Mouse (Mus musculus): ENCODE measurements at regions not wholly inside any gene's neighbourhood (a gene's known extent, or its start where the extent isn't known, plus 50 kb on each side); places are given as distances from the start of the nearest gene placed in this dataset.

DNA sequence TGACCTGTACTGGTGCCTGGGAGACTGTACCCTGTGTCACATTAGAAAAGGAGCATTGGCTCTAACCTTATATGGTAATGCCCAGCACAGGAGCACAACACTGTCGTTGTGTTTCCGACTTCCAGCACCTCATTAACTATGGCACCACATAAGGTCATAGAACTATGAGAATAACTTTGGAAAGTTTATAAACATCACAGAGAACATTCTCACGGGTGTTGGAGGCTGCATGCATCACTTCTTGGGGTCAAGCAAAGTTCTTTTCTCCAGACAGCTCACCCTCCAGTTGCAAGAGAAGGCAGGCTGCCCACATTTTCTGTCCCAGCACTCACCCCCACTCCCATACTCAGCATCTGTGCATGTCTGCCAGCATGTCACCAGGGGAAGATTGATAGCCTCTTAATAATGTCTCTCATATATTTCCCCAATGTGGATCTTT is 420.6 kb downstream of the Lmo4 start:
- no peak for DNase-seq

DNA sequence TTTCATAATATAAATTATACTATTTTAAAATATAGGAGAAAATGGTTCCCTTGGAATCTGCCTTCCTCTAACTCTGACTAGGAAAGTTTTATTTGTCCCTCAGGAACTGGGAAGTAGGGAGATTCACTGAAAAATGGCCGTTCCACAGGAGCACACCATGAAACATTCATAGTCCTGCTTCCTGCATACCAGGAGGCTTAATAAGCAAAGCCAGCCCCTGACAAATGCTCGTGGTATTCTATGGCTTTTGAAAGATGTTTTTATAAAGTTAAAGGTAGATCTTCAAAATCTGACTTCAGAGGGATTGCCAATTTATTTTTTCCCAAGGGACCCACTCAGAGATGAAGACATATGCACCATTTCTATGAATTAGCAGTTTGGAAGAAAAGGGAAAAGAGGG is 426.9 kb downstream of the Lmo4 start:
- DNase-seq, result no peak

DNA sequence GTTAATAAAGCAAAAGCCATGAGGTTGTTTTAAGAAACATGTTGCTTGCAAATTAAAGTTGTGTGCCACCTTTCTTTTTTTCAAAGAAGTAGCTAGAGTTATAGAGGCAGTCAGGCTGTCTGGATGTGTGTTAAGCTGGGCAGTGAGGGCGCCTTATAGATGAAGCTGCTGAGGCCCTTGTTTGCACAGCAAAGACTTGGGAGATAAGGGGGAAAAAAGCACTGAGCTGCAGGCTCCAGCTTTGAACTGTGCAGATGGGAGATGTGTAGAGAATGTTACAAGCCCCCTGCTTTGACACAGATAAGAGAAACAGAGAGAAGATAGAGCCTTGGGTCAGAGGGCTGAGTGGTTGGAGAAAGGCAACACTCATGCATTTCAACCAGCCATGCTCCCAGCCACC is 445.7 kb downstream of the Lmo4 start:
- DNase-seq, result no peak

DNA sequence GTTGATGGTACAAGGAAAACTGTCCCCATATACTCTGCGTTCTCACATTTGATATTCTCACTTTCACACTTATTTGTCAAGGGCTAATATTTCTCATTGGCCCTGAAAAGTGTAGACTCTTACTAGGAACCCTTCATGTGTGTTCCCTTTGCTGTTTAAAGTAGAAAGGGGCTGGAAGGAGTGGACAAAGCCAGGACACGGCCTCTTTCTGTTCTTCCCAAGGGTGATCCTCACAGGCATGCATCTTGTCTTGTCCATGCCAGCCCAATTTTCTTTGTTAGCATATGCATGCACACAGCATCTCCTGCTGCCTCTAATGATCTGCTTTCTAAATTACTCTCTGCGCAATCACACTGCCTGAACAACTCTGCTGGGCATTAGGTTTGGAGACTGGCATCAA is 451.8 kb downstream of the Lmo4 start:
- no peak for DNase-seq

DNA sequence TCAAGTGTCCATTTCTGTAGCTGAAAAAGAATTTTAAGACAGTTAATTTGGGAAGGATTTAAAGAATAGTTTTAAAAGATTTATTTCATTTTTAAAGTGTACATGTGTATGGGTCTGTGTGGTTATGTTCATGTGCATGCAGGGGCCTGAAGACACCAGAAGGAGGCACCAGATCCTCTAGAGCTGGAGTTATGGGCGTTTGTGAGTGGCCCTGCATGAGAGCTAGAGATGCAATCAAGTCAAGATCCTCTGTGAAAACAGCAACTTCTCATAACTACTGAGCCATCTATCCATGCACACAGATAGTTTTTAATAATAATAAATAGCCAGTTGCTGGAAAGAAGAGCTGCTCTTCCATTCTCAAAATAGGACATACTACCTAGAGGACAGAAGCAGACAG is 452.4 kb downstream of the Lmo4 start:
- DNase-seq, result no peak

DNA sequence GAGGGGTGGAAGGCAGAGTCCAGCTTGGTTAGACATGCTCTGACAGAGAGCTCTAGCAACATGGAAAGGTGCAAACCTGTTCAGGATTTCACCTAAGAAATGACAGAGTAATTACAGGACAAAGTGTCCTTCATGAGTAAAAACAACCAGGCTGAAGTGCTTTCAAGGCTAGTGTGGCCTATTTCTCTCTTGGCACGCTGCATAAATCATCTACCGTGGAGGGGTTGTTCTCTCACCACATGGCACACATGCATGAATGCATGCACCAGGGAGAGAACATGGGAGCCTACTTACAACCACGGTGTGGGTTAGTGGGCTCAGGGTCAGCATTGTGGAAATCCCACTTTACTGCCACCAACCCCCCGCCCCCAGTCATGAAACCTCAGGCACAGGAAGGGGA is 454.9 kb downstream of the Lmo4 start:
- no peak for DNase-seq

DNA sequence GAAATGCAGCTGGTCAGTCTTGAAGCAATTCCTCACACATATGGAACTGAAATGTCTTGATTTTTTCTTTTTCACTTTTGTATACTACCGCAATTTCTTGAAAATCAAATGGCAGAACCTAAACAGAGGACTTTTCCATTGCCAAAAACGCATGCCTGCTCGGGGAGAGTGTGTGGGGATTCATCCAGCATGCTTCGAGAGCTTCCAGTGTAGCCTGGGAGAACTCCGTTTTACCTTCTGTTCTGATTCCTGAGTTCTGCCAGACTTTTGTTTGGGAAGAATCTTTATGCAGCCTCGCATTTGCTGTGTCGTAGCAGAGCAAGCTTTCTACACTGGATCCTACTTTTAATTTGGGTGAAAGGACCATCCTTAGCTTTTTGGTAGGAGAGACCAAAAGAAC is 461.4 kb downstream of the Lmo4 start:
- DNase-seq, result no peak

DNA sequence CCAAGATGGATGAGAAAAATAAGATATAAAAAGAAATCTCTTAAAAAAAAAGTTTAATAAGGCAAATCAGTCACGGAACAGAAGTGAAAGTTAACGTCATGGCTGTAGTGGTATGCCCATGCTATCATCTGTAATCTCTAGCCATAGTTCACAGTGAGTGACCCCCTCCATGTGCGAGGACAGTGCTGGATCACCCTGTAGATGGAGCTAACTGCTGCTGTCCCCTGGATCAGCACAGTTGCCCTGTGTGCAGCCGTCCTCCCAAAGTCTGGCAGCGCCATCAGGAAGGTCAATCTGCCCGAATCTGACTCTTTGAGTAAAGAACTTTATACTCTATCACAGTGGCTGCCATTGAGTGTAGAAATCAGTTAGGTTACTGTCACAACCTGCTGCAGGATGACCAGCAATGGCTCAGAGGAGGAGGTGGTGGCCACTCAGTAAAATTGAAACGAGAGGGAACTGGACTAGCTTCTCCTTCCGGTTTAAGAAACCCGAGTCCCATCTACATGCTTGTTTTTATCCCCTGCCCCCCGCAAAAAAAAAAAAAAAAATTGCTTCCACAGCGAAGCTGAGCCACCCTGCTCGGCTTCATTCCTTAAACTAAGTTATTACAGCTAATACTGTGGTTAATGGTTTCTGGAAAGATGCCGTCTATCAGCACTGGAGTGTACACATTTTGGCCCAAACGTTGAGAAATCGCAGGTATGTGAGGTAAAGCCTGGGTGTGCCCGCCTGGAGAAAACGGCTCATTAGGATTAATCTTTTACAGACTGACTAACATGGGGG is 462.0 kb downstream of the Lmo4 start:
- peak; percentile 53 for DNase-seq

DNA sequence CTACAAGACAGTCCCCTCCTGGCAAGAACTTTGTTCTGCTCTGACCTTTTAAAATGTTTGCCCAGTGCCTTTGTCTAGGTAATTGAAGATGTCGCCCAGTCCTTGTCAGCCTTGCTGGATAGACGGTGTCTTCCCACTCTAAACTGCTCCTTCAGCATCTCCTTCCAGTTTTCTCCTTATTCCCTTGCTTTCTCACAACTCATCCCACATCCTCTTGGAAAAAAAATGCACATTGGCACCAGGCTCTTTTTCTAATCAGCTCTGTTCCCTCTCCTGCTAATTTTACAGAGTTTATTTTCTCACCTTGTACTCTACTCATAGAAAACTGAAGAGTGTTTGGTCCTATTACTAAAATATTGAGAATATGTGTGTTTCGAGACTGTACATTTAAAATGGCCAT is 466.3 kb downstream of the Lmo4 start:
- DNase-seq, result no peak

DNA sequence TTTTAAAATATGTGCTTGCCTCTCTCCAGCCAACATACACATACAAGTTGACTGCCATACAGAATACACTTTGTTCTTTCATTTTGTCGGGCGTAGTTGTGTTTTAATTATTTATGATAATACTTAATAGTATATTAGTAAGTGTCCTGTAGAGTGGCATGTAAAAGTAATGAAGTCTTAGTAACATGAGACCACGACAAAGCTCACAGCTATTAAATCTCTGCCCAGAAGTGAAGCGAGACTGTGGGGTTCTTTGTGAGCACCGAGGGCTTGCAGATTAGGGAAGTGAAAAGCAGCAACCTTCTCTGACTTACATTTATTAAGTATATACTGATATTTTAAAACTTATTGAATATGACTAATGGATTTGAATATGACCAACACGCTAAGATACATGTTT is 467.2 kb downstream of the Lmo4 start:
- no peak for DNase-seq

DNA sequence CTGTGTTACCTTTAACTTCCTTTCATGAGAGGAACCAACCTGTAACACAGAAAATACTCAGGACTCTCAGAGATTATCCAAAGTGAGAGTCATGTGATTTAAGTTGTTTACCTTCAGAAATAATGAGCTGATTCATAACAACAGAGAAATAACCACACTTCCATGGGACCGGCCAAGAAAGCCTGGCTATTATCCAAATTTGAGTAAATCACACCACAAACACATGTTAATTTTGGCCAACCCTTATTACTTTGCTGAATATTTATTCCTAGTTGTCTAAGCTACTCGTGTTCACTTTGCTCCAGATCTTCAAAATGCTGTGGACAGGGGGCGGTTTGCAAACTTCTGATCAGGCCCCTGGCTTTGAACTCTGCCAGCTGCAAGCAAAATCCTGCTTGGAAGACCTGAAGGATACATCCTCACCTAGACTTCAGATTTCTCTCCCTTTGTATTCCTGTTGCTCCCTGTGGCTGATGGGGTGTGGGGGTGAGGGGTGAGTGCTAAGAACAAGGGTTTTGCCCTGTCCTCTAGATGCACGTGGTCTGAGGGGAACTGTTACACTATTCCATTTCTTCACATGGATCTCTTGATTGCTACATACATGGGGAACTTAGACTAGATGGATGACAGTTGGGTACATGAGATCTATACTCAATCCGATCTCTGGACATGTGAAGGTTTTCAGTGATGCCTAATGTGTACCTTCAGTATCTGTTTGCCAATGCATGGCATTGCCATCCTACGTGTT is 468.2 kb downstream of the Lmo4 start:
- no peak for DNase-seq

DNA sequence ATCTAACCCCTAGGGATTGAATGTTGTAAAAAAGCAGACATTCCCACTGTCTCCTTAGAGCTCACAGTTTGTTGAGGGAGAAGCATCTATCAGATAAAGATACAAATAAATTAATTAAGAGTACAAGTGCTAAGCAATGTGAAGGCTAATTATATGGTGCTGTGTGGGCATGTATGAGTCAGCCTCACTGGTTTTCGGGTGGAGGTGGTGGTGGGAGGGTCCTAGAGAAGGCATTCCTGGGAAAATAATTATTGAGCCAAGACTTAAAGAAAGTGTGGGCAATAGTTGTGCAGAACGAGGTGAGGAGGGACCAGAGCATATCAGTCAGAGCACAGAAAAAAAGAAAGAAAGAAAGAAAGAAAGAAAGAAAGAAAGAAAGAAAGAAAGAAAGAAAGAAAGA is 470.2 kb downstream of the Lmo4 start:
- DNase-seq, result no peak

DNA sequence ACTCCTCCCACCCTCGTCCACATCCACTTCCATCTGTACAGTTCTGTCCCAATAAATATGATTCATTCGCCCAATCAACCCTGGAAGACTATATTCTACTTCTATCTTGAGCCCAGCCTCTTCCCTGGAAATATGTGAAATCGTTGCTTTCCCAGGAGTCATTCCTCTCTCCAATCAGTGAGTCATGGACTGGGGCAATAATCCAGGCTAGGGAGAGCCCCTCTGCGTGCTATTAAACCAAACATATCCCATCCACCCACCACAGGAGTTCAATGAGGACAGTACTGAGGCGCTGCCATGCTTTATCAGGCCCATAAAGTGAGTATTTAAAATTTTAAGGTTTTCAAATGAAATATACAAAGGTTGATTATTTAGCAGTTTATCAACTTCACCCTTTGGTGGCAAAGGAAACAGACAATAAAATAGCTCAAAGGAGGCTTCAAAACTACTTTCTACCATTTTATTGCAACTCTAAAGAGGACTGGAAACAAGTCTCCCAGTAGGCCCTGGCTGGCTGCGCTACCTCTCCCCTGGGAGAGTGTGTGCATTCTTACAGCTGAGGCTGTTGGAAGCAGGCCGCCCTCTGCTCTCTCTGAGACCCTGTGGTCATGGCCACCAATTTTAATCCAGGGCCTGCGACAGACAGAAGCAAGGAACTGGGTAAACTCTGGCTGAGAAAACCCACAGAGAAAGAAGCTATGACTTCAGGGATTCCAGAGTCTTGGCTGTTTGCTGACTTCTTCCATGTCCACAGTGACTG is 471.9 kb downstream of the Lmo4 start:
- no peak for DNase-seq

DNA sequence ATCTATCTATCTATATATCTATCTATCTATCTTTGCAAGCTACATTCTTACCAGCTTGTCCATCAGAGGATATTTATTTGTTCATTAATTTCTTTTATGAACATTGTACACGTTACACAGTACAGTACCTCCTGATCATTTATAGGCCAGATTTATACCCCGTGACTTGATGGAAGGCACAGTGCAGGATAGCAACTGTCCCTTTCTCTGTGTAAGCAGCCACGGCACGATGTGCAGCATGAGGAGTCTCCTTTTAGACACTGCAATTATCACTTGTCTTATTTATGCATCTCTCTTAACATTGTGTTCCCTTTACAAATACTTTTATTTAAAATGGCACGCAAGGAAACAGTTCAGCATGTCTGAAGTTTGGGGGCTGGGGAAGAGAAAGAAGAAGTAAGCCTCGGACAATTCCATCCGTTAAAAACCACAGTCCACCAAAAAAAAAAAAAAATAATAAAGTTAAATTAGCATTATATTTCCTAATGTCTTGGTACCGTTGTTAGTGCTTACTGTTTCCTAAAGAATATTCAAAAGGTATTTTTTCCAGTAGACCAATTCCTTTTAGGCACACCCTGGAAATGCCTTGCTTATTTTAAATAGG is 475.4 kb downstream of the Lmo4 start:
- DNase-seq, result no peak

DNA sequence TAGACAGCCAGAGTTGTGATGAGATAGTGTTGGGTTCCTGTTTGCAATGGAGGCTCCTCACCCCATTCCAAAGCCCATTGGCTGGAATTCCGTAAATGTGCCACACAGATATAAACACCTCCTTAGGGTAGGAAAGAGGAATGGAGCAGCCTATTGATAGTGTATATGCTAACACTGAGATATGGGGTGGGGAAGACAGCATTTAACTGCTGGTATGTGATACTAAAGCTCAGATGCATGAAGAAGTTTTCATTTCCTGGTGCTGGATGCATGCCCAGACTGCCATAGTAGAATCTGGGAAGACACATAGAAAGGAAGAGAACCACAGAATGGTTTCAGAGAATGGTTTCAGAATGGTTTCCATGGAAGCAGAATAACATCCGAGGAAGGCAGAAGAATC is 482.4 kb downstream of the Lmo4 start:
- no peak for DNase-seq

DNA sequence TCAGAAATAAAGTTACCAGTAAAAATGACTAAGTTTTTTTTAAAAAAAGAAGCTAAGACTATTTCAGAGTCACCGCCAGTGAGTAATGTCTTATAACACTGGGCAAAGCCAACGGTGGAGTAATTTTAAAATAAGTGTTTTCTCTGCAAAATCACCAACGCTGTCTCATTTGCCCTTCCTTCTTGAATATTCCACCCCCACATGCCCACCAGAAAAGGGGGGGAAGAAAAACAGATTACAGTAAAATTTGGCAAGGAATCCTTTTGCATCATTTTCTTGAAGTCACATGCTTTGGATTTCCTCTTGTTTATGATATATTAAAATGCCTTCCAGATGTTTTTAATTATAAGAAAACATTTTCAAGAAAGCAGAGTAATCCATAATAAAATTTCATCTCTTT is 482.9 kb downstream of the Lmo4 start:
- no peak for DNase-seq

DNA sequence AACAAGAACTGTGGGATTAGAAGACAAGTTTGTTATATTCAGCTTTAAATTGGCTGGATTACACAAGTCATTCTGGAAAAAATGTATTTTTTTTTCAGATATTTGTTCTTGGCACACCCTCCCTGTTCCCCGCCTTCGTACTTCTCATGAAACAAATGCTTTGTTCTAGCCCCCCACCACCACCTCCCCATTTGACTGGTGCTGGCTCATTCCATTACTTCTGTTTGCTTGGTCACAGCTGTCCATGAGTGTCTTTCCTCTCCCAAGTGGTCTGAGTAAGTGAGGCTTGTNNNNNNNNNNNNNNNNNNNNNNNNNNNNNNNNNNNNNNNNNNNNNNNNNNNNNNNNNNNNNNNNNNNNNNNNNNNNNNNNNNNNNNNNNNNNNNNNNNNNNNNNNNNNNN is 491.8 kb downstream of the Lmo4 start:
- DNase-seq, result no peak

DNA sequence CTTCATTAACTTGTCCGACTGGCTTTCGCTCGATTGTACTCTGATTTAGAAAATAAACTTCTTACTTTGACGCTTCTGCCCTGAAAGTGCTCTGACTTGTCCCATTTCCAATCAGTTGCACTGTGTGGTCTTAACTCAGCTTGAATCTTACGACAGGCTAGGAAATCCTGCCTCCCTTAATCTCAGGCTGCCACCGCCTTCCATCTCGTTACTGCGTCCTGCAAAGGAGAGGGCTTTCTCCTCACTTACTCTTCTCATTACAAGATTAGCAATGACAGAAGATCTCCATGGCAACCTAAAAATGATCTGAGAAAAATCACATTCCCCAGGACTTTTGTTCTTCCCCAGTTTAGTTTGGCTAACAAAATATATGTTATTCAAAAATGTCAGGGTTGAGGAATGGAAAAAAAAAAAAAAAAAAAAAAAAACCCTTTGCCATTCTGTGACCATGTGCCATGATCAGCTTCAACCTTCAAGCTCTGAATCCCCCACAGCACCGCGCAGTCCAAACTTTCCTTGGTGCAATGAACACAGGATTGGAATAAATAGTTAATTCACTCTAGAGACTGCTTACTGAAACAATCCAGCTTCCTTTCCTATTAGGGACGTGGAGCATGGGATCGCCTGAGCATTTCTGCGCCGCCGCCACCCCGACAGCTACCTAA is 494.1 kb downstream of the Lmo4 start:
- DNase-seq, result no peak

DNA sequence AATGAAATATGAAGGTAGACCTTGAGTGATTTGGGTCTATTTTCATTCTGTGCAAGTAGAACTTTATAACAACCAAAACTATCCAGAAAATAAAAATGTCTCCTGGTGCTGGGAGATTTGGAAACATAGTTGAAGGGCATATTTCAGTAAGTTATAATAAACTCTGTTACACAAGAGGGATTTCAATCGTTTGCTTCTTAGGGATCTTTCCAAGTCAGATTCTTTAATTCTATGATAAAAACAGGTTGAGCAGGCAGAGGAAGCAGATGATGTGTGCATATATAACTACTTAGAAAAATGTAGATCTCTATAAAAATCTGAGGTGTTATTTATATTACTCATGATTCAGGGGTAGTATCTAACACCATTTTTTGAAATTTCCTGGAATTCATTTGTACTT is 498.3 kb downstream of the Lmo4 start:
- no peak for DNase-seq

DNA sequence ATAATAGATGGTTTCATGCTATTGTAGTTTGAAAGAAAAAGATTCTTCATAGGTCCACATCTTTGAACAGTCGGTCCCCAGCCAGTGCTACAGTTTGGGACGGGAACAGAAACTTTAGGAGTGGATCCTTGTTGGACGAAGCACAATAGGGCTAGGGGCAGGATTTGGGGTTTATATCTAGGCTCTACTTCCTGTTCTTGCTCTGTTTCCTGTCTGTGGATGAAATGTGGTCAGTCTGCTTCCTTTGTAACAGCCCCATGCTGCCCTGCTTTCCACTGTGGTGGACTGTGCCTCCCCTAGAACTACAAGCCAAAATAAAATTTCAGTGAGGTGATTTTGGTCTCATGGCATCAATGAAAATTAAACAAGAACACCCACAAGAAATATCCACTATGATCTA is 510.2 kb downstream of the Lmo4 start:
- DNase-seq, result no peak

DNA sequence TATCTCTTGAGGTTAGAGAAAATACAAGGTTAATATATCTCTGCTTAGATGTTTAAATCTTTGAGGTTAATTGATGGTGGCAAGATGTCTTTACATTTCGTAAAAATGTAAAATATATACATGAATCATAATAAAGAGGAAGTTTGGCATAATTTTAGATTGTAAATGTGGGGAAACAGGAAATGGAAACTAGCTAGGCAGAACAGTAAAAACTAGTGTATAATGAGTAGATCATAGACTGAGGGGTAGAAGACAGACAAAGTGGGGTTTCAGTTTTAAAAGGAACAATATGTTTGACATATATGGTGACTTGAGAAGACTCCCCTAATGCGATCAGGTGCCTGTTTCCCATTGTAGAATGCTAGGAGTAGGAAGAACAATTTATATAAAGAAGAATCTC is 519.3 kb downstream of the Lmo4 start:
- DNase-seq, result no peak

DNA sequence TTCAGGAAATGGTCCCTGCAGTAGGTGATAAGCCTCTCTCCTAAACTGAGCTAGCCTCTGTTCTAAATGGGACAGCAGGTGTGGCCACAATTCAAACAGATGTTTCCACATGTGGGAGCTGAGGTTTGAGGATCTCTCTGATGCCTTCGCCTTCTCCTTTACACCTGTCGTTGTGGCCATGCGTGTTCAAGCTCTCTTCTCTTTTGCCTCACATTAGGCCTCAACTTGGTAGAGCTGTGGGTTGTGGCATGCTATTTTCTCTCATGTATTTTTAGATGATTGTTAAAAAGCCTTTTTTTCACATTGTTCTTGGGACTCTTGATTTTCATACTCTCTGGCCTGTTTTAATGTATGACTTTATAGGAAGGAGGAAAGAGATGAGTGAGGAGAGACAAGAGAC is 526.8 kb downstream of the Lmo4 start:
- no peak for DNase-seq

DNA sequence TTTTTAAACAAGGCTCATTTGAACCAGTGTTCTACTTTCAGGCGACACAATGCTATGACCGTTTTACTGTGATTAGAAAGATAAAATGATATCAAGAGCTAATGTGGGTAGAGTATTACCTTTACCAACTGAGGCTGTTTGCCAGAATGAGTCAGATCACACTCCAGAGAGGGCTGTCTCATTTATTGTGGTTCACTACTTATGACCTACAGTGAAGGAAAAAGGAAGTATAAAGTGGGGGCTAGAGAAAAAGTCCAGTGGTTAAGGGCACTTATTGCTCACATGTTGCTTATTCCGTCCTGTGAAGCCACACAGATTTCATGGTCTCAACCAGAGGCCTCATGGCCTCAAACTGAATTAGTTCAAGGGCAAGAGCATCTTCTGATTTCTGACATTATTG is 530.2 kb downstream of the Lmo4 start:
- no peak for DNase-seq
